Mouse (Mus musculus): ENCODE data around the gene Ddx46. TPM values are rescaled to one million over a fixed set of nuclear protein-coding genes. Genes with fewer than 3 reads are reported as not detected.

Gene Ddx46
- 36.5 and 48.7 TPM in 2 replicates for polyA plus RNA-seq (2012; rRNA removed)
- polyA plus RNA-seq (2014; fragmentation: Nextera tagmentation; extraction: Ambion mirVana) = 33.0 and 36.0 TPM in 2 replicates

DNA sequence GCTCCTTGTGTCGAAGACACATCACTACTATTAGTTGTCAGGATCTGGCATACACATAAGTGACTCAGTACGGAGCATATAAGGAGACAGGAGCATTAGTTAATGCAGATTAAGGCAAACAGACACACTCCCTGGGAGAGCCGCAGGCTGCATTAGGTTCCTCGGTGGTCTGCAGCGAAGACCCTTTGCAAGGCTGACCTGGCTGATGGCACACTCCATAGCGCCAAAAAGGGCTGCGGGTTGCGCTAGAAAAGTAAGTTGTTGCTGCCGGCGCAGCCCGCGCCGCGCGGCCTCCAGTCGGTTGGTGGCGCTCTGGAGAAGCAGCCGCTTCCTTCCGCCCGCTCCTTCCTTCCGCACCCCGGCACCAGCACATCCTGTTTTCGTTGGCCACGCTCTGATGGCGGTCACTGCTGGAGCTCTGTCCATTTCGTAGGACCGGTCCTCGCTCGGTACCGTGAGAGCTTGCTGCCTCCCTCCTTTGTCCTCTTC, at the start of gene Ddx46:
Gene Ddx46, plus strand, starts transcription at position 389 of the 489 bp plus-strand sequence.
- 0 out of 2 replicates have a peak, but pooled peaks have one; percentile 25 for TF ChIP-seq POLR2A (IDR thresholded peaks at IDR 0.05; ENCODE audit: borderline replicate concordance, extremely low read depth, insufficient read depth, insufficient read length)
- H3K4me1 ChIP-seq (ENCODE audit: control insufficient read depth, insufficient read depth, low read length) = no peaks in the 10 kb centered on the region
- no peak within 1 kb of the TSS for H3K27ac ChIP-seq (replicated peaks; ENCODE audit: low read depth, low read length)
- 7% methylated on average over 30 of the region's 30 CpGs for WGBS
- peak within 1 kb of the TSS; percentile 89 for H3K4me2 ChIP-seq (replicated peaks; ENCODE audit: low read depth, low read length, severe bottlenecking)
- no peaks in the 10 kb centered on the region for H3K9me3 ChIP-seq (ENCODE audit: control insufficient read depth, low read length)
- H3K36me3 ChIP-seq (ENCODE audit: control insufficient read depth, insufficient read depth, low read length) = peaks cover 59% of the 10 kb centered on the region
- H3K9ac ChIP-seq (ENCODE audit: low read depth, low read length, severe bottlenecking) = peak within 1 kb of the TSS; percentile 86
- H3K4me3 ChIP-seq (replicated peaks; ENCODE audit: low read length) = peak within 1 kb of the TSS; percentile 97
- H3K27me3 ChIP-seq (ENCODE audit: control insufficient read depth, insufficient read depth, low read length) = no peaks in the 10 kb centered on the region
- DNase-seq (ENCODE audit: low spot score) (peak; percentile 88), ATAC-seq (ENCODE audit: low FRiP score, low read depth) (peak; percentile 94)

DNA sequence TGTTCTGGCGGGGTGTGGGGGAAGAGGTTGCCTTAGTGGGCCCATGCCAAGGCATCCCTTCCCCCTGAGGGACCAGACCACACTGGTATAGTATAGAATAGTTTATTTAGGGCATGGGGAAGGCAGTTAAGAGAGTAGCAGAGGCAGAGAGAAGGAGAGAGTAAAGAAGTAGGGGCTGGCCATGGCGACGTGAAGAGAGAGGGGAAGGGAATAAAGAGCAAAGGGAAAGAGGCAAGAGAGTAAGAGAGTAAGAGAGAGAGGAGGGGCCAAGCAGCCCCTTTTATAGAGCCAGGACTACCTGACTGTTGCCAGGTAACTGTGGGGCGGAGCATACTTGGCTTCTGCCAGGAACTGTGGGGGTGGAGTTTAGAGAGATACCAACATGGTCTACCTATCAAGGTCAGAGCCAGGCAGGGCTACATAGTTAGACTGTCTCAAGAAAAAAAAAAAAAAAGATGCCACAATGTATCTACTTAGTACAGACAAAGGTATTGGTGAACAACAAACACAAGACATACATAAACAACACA, 42.8 kb upstream of the Ddx46 start:
- H3K9me3 ChIP-seq (ENCODE audit: control insufficient read depth, low read length) = no peaks in the 10 kb centered on the region
- no peaks in the 10 kb centered on the region for H3K27me3 ChIP-seq (ENCODE audit: control insufficient read depth, insufficient read depth, low read length)
- WGBS = 76% methylated on average over 4 of the region's 4 CpGs
- H3K4me2 ChIP-seq (replicated peaks; ENCODE audit: low read depth, low read length, severe bottlenecking) = 0 out of 2 replicates have a peak overlapping the region, but pooled peaks have one; percentile 65
- peaks cover 28% of the 10 kb centered on the region for H3K36me3 ChIP-seq (ENCODE audit: control insufficient read depth, insufficient read depth, low read length)
- ATAC-seq (ENCODE audit: low FRiP score, low read depth) (no peak), DNase-seq (ENCODE audit: low spot score) (no peak)
- no peak overlapping the region for H3K4me3 ChIP-seq (replicated peaks; ENCODE audit: low read length)
- peaks cover 11% of the 10 kb centered on the region for H3K4me1 ChIP-seq (ENCODE audit: control insufficient read depth, insufficient read depth, low read length)
- no peak overlapping the region for H3K27ac ChIP-seq (replicated peaks; ENCODE audit: low read depth, low read length)
- H3K9ac ChIP-seq (ENCODE audit: low read depth, low read length, severe bottlenecking) = no peak overlapping the region
- no peak for TF ChIP-seq POLR2A (IDR thresholded peaks at IDR 0.05; ENCODE audit: borderline replicate concordance, extremely low read depth, insufficient read depth, insufficient read length)

DNA sequence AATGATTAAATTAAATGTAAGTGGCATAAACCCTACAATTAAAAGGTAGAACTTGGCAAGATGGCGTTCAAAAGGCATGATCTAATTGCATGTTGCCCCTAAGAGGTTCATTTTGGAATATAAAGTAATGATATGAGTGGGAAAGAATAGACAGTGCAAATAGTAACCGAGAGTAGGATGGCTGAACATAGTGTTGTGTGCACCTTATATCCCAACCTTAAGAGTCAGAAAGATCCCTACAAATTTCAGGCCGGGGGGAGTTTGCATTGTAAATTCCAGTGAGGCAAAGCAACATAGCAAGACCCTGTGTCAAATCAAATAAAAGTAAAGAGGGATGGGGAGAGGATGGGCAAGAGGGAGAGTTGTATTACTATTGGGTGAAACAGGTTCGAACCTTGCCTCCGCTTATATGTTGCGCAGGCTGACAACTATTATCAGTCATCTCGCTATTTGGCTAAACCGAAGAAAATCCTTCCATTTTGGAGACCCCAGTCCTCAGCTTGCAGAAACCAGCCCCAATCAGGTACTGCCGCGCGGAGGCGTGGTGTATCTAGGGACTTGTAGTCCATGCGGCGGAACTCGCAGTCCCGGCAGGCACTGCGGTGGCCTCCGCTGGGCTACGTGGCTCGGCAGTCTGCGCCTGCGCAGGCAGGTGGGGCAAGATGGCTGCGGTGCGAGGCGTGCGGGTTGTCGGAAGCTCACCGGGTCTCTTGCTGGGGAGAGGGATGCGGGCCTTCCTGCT, 42.1 kb upstream of the Ddx46 start:
- Histone ChIP-seq H3K9ac (ENCODE audit: low read depth, low read length, severe bottlenecking) (peak overlapping the region; percentile 86), H3K9me3 (ENCODE audit: control insufficient read depth, low read length) (no peaks in the 10 kb centered on the region), H3K4me3 (replicated peaks; ENCODE audit: low read length) (peak overlapping the region; percentile 82), H3K36me3 (ENCODE audit: control insufficient read depth, insufficient read depth, low read length) (peaks cover 34% of the 10 kb centered on the region), H3K4me2 (replicated peaks; ENCODE audit: low read depth, low read length, severe bottlenecking) (peak overlapping the region; percentile 65), H3K4me1 (ENCODE audit: control insufficient read depth, insufficient read depth, low read length) (peaks cover 11% of the 10 kb centered on the region), H3K27me3 (ENCODE audit: control insufficient read depth, insufficient read depth, low read length) (no peaks in the 10 kb centered on the region), H3K27ac (replicated peaks; ENCODE audit: low read depth, low read length) (0 out of 2 replicates have a peak overlapping the region, but pooled peaks have one; percentile 3)
- ATAC-seq (ENCODE audit: low FRiP score, low read depth) = peak; percentile 98
- peak; percentile 96 for DNase-seq (ENCODE audit: low spot score)
- WGBS = 5% methylated on average over 27 of the region's 29 CpGs
- TF ChIP-seq POLR2A (IDR thresholded peaks at IDR 0.05; ENCODE audit: borderline replicate concordance, extremely low read depth, insufficient read depth, insufficient read length) = 0 out of 2 replicates have a peak, but pooled peaks have one; percentile 94

DNA sequence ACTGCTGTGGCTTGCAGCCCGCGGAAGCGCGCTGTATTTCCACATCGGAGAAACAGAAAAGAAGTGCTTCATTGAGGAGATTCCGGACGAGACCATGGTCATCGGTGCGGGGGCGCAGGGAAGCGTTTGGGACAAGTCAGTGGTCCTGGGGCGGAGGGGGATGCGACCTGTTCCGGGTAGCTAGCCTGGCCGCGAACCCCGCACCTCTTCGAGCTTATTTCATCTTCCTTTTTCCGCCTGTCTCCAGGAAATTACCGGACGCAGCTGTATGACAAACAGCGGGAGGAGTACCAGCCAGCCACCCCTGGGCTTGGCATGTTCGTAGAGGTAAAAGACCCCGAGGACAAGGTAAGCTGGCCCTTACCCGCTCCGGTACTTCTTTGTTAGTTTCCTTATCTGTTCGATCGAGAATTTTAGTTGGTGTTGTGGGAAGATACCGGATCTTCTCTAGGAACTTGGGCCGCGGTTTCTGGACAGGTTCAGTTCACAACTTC, 41.5 kb upstream of the Ddx46 start:
- H3K27ac ChIP-seq (replicated peaks; ENCODE audit: low read depth, low read length) = no peak overlapping the region
- H3K36me3 ChIP-seq (ENCODE audit: control insufficient read depth, insufficient read depth, low read length) = peaks cover 39% of the 10 kb centered on the region
- H3K4me1 ChIP-seq (ENCODE audit: control insufficient read depth, insufficient read depth, low read length) = peaks cover 11% of the 10 kb centered on the region
- H3K4me2 ChIP-seq (replicated peaks; ENCODE audit: low read depth, low read length, severe bottlenecking) = peak overlapping the region; percentile 65
- under 1% methylated on average over 31 of the region's 31 CpGs for WGBS
- peak; percentile 67 for ATAC-seq (ENCODE audit: low FRiP score, low read depth)
- DNase-seq (ENCODE audit: low spot score) = no peak
- H3K4me3 ChIP-seq (replicated peaks; ENCODE audit: low read length) = peak overlapping the region; percentile 82
- H3K9ac ChIP-seq (ENCODE audit: low read depth, low read length, severe bottlenecking) = peak overlapping the region; percentile 86
- H3K9me3 ChIP-seq (ENCODE audit: control insufficient read depth, low read length) = no peaks in the 10 kb centered on the region
- no peaks in the 10 kb centered on the region for H3K27me3 ChIP-seq (ENCODE audit: control insufficient read depth, insufficient read depth, low read length)
- TF ChIP-seq POLR2A (IDR thresholded peaks at IDR 0.05; ENCODE audit: borderline replicate concordance, extremely low read depth, insufficient read depth, insufficient read length) = no peak

DNA sequence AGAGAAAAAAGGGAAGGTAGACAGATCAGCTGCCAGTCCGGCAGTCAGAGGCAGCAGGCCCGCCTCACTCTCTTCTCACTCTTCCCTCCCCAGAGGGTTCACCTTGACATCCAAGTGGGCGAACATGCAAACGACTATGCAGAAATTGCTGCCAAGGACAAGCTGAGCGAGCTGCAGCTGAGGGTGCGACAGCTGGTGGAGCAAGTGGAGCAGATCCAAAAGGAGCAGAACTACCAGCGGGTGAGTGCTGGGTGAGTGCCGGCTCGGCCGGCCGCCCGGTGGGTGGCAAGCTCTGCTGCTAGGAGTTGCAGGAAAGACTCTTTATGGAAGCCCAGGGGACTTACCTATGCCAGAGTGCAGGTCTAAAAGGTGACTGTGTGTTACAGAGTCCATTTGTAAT, 39.5 kb upstream of the Ddx46 start:
- ATAC-seq (ENCODE audit: low FRiP score, low read depth) = no peak
- no peaks in the 10 kb centered on the region for H3K9me3 ChIP-seq (ENCODE audit: control insufficient read depth, low read length)
- WGBS = 90% methylated on average over 12 of the region's 12 CpGs
- H3K36me3 ChIP-seq (ENCODE audit: control insufficient read depth, insufficient read depth, low read length) = peaks cover 39% of the 10 kb centered on the region
- peaks cover 11% of the 10 kb centered on the region for H3K4me1 ChIP-seq (ENCODE audit: control insufficient read depth, insufficient read depth, low read length)
- no peak for DNase-seq (ENCODE audit: low spot score)
- no peak overlapping the region for H3K4me3 ChIP-seq (replicated peaks; ENCODE audit: low read length)
- no peak for TF ChIP-seq POLR2A (IDR thresholded peaks at IDR 0.05; ENCODE audit: borderline replicate concordance, extremely low read depth, insufficient read depth, insufficient read length)
- H3K9ac ChIP-seq (ENCODE audit: low read depth, low read length, severe bottlenecking) = no peak overlapping the region
- no peak overlapping the region for H3K27ac ChIP-seq (replicated peaks; ENCODE audit: low read depth, low read length)
- no peaks in the 10 kb centered on the region for H3K27me3 ChIP-seq (ENCODE audit: control insufficient read depth, insufficient read depth, low read length)
- H3K4me2 ChIP-seq (replicated peaks; ENCODE audit: low read depth, low read length, severe bottlenecking) = no peak overlapping the region

Data from limb, embryonic 14.5 days (tissue).